Mouse (Mus musculus): ENCODE measurements at regions not wholly inside any gene's neighbourhood (a gene's known extent, or its start where the extent isn't known, plus 50 kb on each side); places are given as distances from the start of the nearest gene placed in this dataset.

- TF ChIP-seq CTCF (IDR thresholded peaks at IDR 0.05; ENCODE audit: low read depth, low read length) (no peak), POLR2A (IDR thresholded peaks at IDR 0.05; ENCODE audit: extremely low read depth, insufficient read depth, low read length) (no peak)
- Histone ChIP-seq H3K9ac (ENCODE audit: low read depth, low read length) (no peak overlapping the region), H3K4me1 (ENCODE audit: control insufficient read depth, insufficient read depth, low read length) (peaks cover 2% of the 10 kb centered on the region; the same call in 1 of the 2 replicates), H3K79me2 (ENCODE audit: control insufficient read depth, insufficient read depth, low read length) (no peaks in the 10 kb centered on the region), H3K27me3 (ENCODE audit: control insufficient read depth, insufficient read depth, low read length) (peaks cover 4% of the 10 kb centered on the region), H3K27ac (replicated peaks; ENCODE audit: insufficient read depth, low read depth, low read length) (no peak overlapping the region), H3K36me3 (ENCODE audit: control insufficient read depth, insufficient read depth, low read length) (no peaks in the 10 kb centered on the region), H3K4me3 (ENCODE audit: insufficient read depth, low read depth, low read length) (no peak overlapping the region)
- 50% methylated on average over 1 of the region's 1 CpGs for WGBS
- DNase-seq (ENCODE audit: extremely low read depth, low read depth, low spot score), result no peak
Measured at GRCm38 (mm10) chr13:35507195-35507594, 152.4 kb upstream of the Cdyl start.

- WGBS, result 85% methylated on average over 8 of the region's 8 CpGs
- TF ChIP-seq POLR2A (IDR thresholded peaks at IDR 0.05; ENCODE audit: extremely low read depth, insufficient read depth, low read length) (no peak), CTCF (IDR thresholded peaks at IDR 0.05; ENCODE audit: low read depth, low read length) (no peak)
- Histone ChIP-seq H3K9ac (ENCODE audit: low read depth, low read length) (no peak overlapping the region), H3K4me1 (ENCODE audit: control insufficient read depth, insufficient read depth, low read length) (no peaks in the 10 kb centered on the region), H3K4me3 (ENCODE audit: insufficient read depth, low read depth, low read length) (no peak overlapping the region), H3K79me2 (ENCODE audit: control insufficient read depth, insufficient read depth, low read length) (no peaks in the 10 kb centered on the region), H3K27me3 (ENCODE audit: control insufficient read depth, insufficient read depth, low read length) (no peaks in the 10 kb centered on the region), H3K27ac (replicated peaks; ENCODE audit: insufficient read depth, low read depth, low read length) (no peak overlapping the region), H3K36me3 (ENCODE audit: control insufficient read depth, insufficient read depth, low read length) (no peaks in the 10 kb centered on the region)
- no peak for DNase-seq (ENCODE audit: extremely low read depth, low read depth, low spot score)
Measured at GRCm38 (mm10) chr13:35512029-35512507, 147.6 kb upstream of the Cdyl start.

GRCm38 (mm10) chr13:35513120-35513519 is 146.5 kb upstream of the Cdyl start:
- H3K36me3 ChIP-seq (ENCODE audit: control insufficient read depth, insufficient read depth, low read length), result no peaks in the 10 kb centered on the region
- H3K79me2 ChIP-seq (ENCODE audit: control insufficient read depth, insufficient read depth, low read length), result no peaks in the 10 kb centered on the region
- no peak overlapping the region for H3K27ac ChIP-seq (replicated peaks; ENCODE audit: insufficient read depth, low read depth, low read length)
- DNase-seq (ENCODE audit: extremely low read depth, low read depth, low spot score), result no peak
- no peak overlapping the region for H3K9ac ChIP-seq (ENCODE audit: low read depth, low read length)
- no peaks in the 10 kb centered on the region for H3K27me3 ChIP-seq (ENCODE audit: control insufficient read depth, insufficient read depth, low read length)
- TF ChIP-seq POLR2A (IDR thresholded peaks at IDR 0.05; ENCODE audit: extremely low read depth, insufficient read depth, low read length), result no peak
- TF ChIP-seq CTCF (IDR thresholded peaks at IDR 0.05; ENCODE audit: low read depth, low read length), result no peak
- no peak overlapping the region for H3K4me3 ChIP-seq (ENCODE audit: insufficient read depth, low read depth, low read length)
- 86% methylated on average over 8 of the region's 8 CpGs for WGBS
- no peaks in the 10 kb centered on the region for H3K4me1 ChIP-seq (ENCODE audit: control insufficient read depth, insufficient read depth, low read length)

GRCm38 (mm10) chr13:35515291-35515690 is 144.3 kb upstream of the Cdyl start:
- no peaks in the 10 kb centered on the region for H3K79me2 ChIP-seq (ENCODE audit: control insufficient read depth, insufficient read depth, low read length)
- no peaks in the 10 kb centered on the region for H3K36me3 ChIP-seq (ENCODE audit: control insufficient read depth, insufficient read depth, low read length)
- no peak overlapping the region for H3K27ac ChIP-seq (replicated peaks; ENCODE audit: insufficient read depth, low read depth, low read length)
- TF ChIP-seq CTCF (IDR thresholded peaks at IDR 0.05; ENCODE audit: low read depth, low read length) (no peak), POLR2A (IDR thresholded peaks at IDR 0.05; ENCODE audit: extremely low read depth, insufficient read depth, low read length) (no peak)
- H3K4me1 ChIP-seq (ENCODE audit: control insufficient read depth, insufficient read depth, low read length), result no peaks in the 10 kb centered on the region
- no peak overlapping the region for H3K9ac ChIP-seq (ENCODE audit: low read depth, low read length)
- H3K4me3 ChIP-seq (ENCODE audit: insufficient read depth, low read depth, low read length), result no peak overlapping the region
- 86% methylated on average over 3 of the region's 3 CpGs for WGBS
- DNase-seq (ENCODE audit: extremely low read depth, low read depth, low spot score), result no peak
- no peaks in the 10 kb centered on the region for H3K27me3 ChIP-seq (ENCODE audit: control insufficient read depth, insufficient read depth, low read length)

GRCm38 (mm10) chr13:35517692-35518091 is 141.9 kb upstream of the Cdyl start:
- H3K4me1 ChIP-seq (ENCODE audit: control insufficient read depth, insufficient read depth, low read length), result no peaks in the 10 kb centered on the region
- no peak overlapping the region for H3K27ac ChIP-seq (replicated peaks; ENCODE audit: insufficient read depth, low read depth, low read length)
- no peaks in the 10 kb centered on the region for H3K79me2 ChIP-seq (ENCODE audit: control insufficient read depth, insufficient read depth, low read length)
- TF ChIP-seq POLR2A (IDR thresholded peaks at IDR 0.05; ENCODE audit: extremely low read depth, insufficient read depth, low read length), result no peak
- TF ChIP-seq CTCF (IDR thresholded peaks at IDR 0.05; ENCODE audit: low read depth, low read length), result no peak
- H3K9ac ChIP-seq (ENCODE audit: low read depth, low read length), result no peak overlapping the region
- 75% methylated on average over 3 of the region's 3 CpGs for WGBS
- no peak overlapping the region for H3K4me3 ChIP-seq (ENCODE audit: insufficient read depth, low read depth, low read length)
- H3K36me3 ChIP-seq (ENCODE audit: control insufficient read depth, insufficient read depth, low read length), result no peaks in the 10 kb centered on the region
- no peak for DNase-seq (ENCODE audit: extremely low read depth, low read depth, low spot score)
- H3K27me3 ChIP-seq (ENCODE audit: control insufficient read depth, insufficient read depth, low read length), result no peaks in the 10 kb centered on the region

GRCm38 (mm10) chr13:35522272-35522671 is 137.4 kb upstream of the Cdyl start:
- Histone ChIP-seq H3K79me2 (ENCODE audit: control insufficient read depth, insufficient read depth, low read length) (no peaks in the 10 kb centered on the region), H3K27ac (replicated peaks; ENCODE audit: insufficient read depth, low read depth, low read length) (no peak overlapping the region), H3K4me1 (ENCODE audit: control insufficient read depth, insufficient read depth, low read length) (no peaks in the 10 kb centered on the region), H3K4me3 (ENCODE audit: insufficient read depth, low read depth, low read length) (no peak overlapping the region), H3K27me3 (ENCODE audit: control insufficient read depth, insufficient read depth, low read length) (no peaks in the 10 kb centered on the region), H3K36me3 (ENCODE audit: control insufficient read depth, insufficient read depth, low read length) (no peaks in the 10 kb centered on the region), H3K9ac (ENCODE audit: low read depth, low read length) (no peak overlapping the region)
- DNase-seq (ENCODE audit: extremely low read depth, low read depth, low spot score), result no peak
- 90% methylated on average over 1 of the region's 1 CpGs for WGBS
- TF ChIP-seq CTCF (IDR thresholded peaks at IDR 0.05; ENCODE audit: low read depth, low read length) (no peak), POLR2A (IDR thresholded peaks at IDR 0.05; ENCODE audit: extremely low read depth, insufficient read depth, low read length) (no peak)
